ENCODE assay signal across 8 mouse cellular contexts in genomic region chr10:25620939-25621746, GRCm38 (mm10).
DNase-seq lines count a peak whose midpoint lies in the region; ATAC-seq and TF ChIP-seq lines count a peak whose summit lies in the region.

No protein-coding gene starts in this region.

- peak; percentile 77; the same call in 1 of the 2 replicates for ATAC-seq in forebrain, embryonic 12.5 days (ENCODE audit: low FRiP score)
- ATAC-seq in limb, embryonic 13.5 days (ENCODE audit: low FRiP score, low read depth): peak; percentile 48; the same call in 1 of the 2 replicates

- no peaks in the 10 kb centered on the region for H3K27me3 ChIP-seq in kidney, adult 2 months (replicated peaks; ENCODE audit: control insufficient read depth, insufficient read depth, low read length)
- H3K27me3 ChIP-seq in forebrain, embryonic 12.5 days: no peaks in the 10 kb centered on the region
- H3K27me3 ChIP-seq in limb, embryonic 13.5 days: no peaks in the 10 kb centered on the region

- in situ Hi-C loops in ES-E14 (cut with MboI; ENCODE audit: low sequenced_read_pairs in 2 of 2, unreplicated experiment in 2 of 2): no loop called here

- H3K4me2 ChIP-seq in forebrain, embryonic 12.5 days: peak overlapping the region; percentile 25
- peak overlapping the region; percentile 35 for H3K4me2 ChIP-seq in limb, embryonic 13.5 days (replicated peaks)

- DNase-seq in kidney, adult 9 months: peak; percentile 3
- no peak for DNase-seq in kidney, adult 2 months
- peak; percentile 3 for DNase-seq in ES-E14 (ENCODE audit: low read depth, low spot score)
- DNase-seq in retina, embryonic 14.5 days (ENCODE audit: low spot score): peak; percentile 22
- no peak for DNase-seq in ovary, postnatal 10 days (ENCODE audit: low spot score)
- DNase-seq in frontal cortex, postnatal 10 days (ENCODE audit: low spot score in 2 of 2): no peak

- no peak for TF ChIP-seq CTCF in kidney, adult 2 months (conservative IDR thresholded peaks at IDR 0.05; ENCODE audit: insufficient read depth, insufficient read length, low read depth, low read length)

- no peak overlapping the region for H3K27ac ChIP-seq in kidney, adult 2 months (ENCODE audit: insufficient read depth, low read depth, low read length)
- H3K27ac ChIP-seq in ES-E14 (ENCODE audit: insufficient read depth, low read depth, low read length, poor library complexity, severe bottlenecking): no peak overlapping the region
- no peak overlapping the region for H3K27ac ChIP-seq in forebrain, embryonic 12.5 days
- peak overlapping the region; percentile 40; the same call in 1 of the 2 replicates for H3K27ac ChIP-seq in limb, embryonic 13.5 days

- TF ChIP-seq POLR2A in kidney, adult 2 months (IDR thresholded peaks at IDR 0.05; ENCODE audit: low read depth, low read length): no peak

- WGBS in kidney, adult 2 months: 41% methylated on average over 10 of the region's 10 CpGs
- 44% methylated on average over 10 of the region's 10 CpGs for WGBS in forebrain, embryonic 12.5 days
- WGBS in limb, embryonic 13.5 days: 39% methylated on average over 10 of the region's 10 CpGs

- no peak overlapping the region for H3K4me3 ChIP-seq in kidney, adult 2 months (ENCODE audit: insufficient read depth, low read depth, low read length)
- no peak overlapping the region for H3K4me3 ChIP-seq in ES-E14 (ENCODE audit: insufficient read depth in 1 of 2, low read depth in 1 of 2, low read length in 2 of 2, poor library complexity in 1 of 2, severe bottlenecking in 1 of 2)
- H3K4me3 ChIP-seq in forebrain, embryonic 12.5 days (replicated peaks): no peak overlapping the region
- H3K4me3 ChIP-seq in limb, embryonic 13.5 days: no peak overlapping the region

- no peak overlapping the region for H3K9ac ChIP-seq in ES-E14 (ENCODE audit: insufficient read depth, low read depth, low read length, poor library complexity, severe bottlenecking)
- H3K9ac ChIP-seq in forebrain, embryonic 12.5 days: no peak overlapping the region
- no peak overlapping the region for H3K9ac ChIP-seq in limb, embryonic 13.5 days

- no peaks in the 10 kb centered on the region for H3K9me3 ChIP-seq in ES-E14 (ENCODE audit: control insufficient read depth, insufficient read depth, low read depth, low read length)
- no peaks in the 10 kb centered on the region for H3K9me3 ChIP-seq in forebrain, embryonic 12.5 days
- H3K9me3 ChIP-seq in limb, embryonic 13.5 days: no peaks in the 10 kb centered on the region

- H3K36me3 ChIP-seq in kidney, adult 2 months (ENCODE audit: control insufficient read depth, insufficient read depth, low read length): no peaks in the 10 kb centered on the region
- no peaks in the 10 kb centered on the region for H3K36me3 ChIP-seq in ES-E14 (ENCODE audit: control insufficient read depth, insufficient read depth, low read length, poor library complexity, severe bottlenecking)
- no peaks in the 10 kb centered on the region for H3K36me3 ChIP-seq in forebrain, embryonic 12.5 days (replicated peaks)
- no peaks in the 10 kb centered on the region for H3K36me3 ChIP-seq in limb, embryonic 13.5 days

- no peaks in the 10 kb centered on the region for H3K4me1 ChIP-seq in kidney, adult 2 months (ENCODE audit: control insufficient read depth, insufficient read depth, low read length)
- H3K4me1 ChIP-seq in ES-E14 (ENCODE audit: control insufficient read depth in 2 of 2, insufficient read depth in 2 of 2, low read length in 2 of 2, poor library complexity in 1 of 2): peaks cover 0 to 2% of the 10 kb centered on the region in 2 experiments; a peak in 1 of 4 replicates
- peaks cover 8% of the 10 kb centered on the region for H3K4me1 ChIP-seq in forebrain, embryonic 12.5 days
- peaks cover 12% of the 10 kb centered on the region for H3K4me1 ChIP-seq in limb, embryonic 13.5 days

TF ChIP-seq in ES-E14, 5 proteins besides CTCF, POLR2A, EP300 and RAD21:
- TF ChIP-seq ZNF384 (IDR thresholded peaks at IDR 0.05; ENCODE audit: low read depth, low read length) (peak; percentile 47; the same call in 1 of the 2 replicates), HCFC1 (IDR thresholded peaks at IDR 0.05; ENCODE audit: borderline replicate concordance, insufficient read depth, low read length) (no peak)

Comparison
In these comparisons a context has a peak if more than half of its experiments do, and no peak if none do; other contexts are left out.
1. DNase-seq: peak in kidney, adult 9 months (single experiment), ES-E14 (single experiment) and retina, embryonic 14.5 days (single experiment); none in kidney, adult 2 months (single experiment), ovary, postnatal 10 days (single experiment) and frontal cortex, postnatal 10 days (0 of 2).